Mouse (Mus musculus) ES-E14 (cell line): Measurements from ENCODE around the gene Dnpep.

Source experiments
- CHD2 ChIP-seq: IDR thresholded peaks from 2 replicates; pipeline ENCODE4 v1.6.1; 2014; ENCODE audit warnings: mild to moderate bottlenecking, low read depth, low read length, inconsistent platforms
- HCFC1 ChIP-seq: IDR thresholded peaks from 2 replicates; pipeline ENCODE4 v1.6.1; 2012; ENCODE audit warnings: low read length, inconsistent platforms, borderline replicate concordance; ENCODE audit not compliant: insufficient read depth
- MAFK ChIP-seq: IDR thresholded peaks from 2 replicates; pipeline ENCODE4 v1.6.1; 2014; ENCODE audit warnings: mild to moderate bottlenecking, low read depth, low read length, inconsistent platforms; ENCODE audit not compliant: insufficient read depth
- ZC3H11A ChIP-seq: IDR thresholded peaks from 2 replicates; pipeline ENCODE4 v1.6.1; 2012; ENCODE audit warnings: low read depth, mild to moderate bottlenecking, inconsistent platforms, low read length, borderline replicate concordance
- ZNF384 ChIP-seq: IDR thresholded peaks from 2 replicates; pipeline ENCODE4 v1.6.1; 2012; ENCODE audit warnings: low read depth, low read length, inconsistent platforms

DNA sequence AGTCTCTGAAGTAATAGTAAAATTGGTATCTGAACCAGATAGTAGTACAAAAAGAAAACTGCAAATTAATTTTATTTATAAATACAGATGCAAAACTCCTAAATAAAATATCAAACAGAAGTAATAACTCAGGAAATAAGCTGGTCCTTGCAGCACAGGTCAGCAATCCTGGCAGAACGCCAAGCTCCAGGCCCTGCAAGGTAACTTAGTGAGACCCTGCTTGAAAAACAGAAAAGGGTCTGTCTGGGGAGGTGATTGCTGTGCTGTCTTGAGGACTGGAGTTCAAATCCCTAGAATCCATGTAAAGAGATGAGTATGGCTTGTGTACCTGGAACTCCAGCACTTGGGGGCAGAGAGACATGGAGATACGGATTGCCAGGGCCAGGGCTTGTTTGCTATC is 13.1 kb downstream of the Dnpep start:
- TF ChIP-seq ZC3H11A = no peak
- no peak for TF ChIP-seq CHD2
- no peak for TF ChIP-seq HCFC1
- TF ChIP-seq ZNF384 = no peak
- TF ChIP-seq MAFK = no peak
